Mouse (Mus musculus) adipocyte (in vitro differentiated cells): ENCODE data around the gene Pnck.

Source experiments
- DNase-seq: peaks from one replicate; pipeline ENCODE4 v3.0.0-alpha.2; 2016; ENCODE audit warnings: low spot score

Pnck gene

DNA sequence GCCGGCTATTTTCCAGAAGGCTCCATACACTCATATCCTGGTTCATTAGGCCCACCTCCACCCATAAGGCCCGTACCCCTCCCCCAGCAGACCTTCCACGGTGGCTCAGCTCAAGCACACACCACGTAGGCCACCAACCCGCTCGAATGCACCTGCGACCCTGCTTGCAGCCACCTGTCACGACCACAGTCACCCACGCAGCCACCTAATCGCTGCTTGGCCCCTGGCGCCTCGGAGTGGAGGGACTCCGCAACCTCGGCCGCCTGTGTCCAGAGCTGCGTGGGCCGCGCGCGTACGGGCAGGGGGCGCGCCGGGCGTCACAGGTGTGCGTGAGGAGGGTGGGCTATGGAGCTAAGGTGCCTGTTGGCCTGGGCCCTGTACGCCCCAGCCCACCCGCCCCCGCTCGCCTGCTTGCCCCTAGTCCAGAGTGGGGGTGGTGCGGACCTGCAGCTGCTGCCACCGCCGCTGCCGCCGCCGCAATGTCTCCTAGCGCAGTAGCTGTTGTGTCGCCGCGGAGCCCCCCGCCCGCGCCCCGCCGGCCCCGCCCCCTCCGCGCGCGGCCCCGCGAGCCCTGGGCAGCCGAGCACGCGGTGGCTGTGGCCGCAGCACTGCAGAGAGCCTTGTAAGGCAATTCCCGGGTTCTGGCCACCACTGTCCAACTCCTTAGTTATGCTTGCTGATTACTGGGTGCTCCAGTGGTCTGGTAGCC lies at the start of gene Pnck:
Pnck (minus strand) TSS at position 543 of the 709 bp plus-strand sequence.
- DNase-seq: no peak

DNA sequence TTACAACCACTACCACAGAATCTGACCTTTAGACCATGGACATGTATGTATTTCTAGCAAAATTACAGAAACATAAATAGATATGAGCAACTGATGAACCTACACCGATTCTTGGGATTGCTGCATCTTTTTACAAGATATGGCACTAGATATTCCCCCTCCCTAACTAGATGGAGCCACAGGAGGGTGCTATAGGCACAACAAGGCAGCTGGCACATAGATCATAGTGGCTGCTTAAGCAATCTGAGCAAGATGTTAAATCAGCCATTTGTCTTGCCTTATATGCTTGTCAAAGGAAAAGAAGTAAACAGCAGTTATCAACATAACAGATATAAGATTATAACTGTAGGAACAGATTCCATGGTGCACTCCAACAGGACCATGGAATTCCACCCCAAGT lies 40.6 kb upstream of the Pnck start:
- DNase-seq: peak; percentile 40

DNA sequence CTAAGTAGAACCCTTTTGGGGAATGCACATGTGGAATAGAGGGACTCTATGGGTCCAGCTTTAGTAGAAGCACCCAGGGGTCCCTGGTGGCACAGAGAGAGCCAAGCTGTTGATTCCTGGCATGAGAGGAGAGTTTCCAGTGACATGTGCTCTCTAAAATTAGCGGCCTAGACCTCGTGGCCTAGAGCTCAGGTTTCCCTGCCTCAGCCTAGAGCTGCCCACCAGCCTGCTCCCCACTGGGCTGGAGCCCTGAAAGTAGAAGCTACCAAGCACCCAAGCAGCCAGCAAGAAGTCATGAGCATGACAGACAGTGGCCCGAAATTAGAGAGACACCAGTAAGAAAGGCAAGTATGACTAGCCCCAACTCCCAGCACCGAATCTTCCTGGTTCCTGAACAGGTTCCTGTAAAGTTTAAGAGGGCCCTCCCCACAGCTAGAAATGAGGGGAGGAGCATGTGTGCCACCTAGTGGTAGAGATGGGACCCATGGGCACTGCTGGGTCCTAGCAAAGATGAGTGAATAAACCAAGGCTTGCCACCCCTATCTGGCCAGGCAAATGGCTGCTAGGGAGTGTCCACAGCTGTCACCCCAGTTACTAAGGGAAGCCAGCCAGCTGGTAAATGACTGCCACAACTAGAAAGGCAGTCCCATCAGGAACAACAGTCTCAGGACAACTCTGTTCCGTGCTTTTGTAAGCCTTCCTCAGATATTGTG lies 31.2 kb upstream of the Pnck start:
- peak; percentile 53 for DNase-seq

DNA sequence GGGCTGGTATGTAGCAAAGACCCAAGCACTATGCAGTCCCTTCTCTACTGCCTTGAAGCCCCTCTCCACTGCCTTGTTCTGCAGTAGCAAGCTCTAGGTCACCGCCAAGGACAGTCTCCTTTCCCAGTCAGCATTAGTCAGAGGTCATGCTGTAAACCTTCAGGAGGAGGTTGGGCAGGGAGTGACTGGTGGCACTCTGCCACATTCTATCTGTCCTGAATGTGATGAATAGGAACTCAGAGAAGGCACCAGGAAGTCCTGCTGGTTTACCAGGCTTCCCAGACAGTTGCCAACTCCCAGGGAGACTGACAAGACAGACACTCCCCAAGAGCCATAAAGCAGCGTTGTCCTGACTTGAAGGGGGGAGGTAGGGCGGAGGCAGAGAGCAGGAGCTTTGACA lies 25.7 kb upstream of the Pnck start:
- peak; percentile 40 for DNase-seq

DNA sequence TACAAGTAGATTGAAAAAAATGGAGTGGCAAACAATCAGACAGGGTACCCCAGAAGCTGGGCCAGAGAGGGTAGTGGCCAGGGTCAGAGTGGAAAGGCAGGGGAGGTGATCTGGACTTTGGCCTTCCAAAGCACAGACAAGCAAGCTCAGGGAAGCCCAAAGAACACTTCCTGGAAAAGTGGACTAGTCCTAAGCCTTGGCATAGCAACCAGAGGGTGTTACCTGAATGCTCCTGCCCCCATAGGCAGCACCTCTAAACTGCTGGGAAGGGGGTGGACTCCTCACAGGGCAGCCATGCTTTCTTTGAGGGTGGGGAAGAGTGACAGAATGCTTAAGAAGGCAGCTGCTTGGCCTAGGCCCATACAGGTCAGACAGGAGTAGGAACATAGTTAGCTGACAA lies 25.1 kb upstream of the Pnck start:
- DNase-seq: no peak

DNA sequence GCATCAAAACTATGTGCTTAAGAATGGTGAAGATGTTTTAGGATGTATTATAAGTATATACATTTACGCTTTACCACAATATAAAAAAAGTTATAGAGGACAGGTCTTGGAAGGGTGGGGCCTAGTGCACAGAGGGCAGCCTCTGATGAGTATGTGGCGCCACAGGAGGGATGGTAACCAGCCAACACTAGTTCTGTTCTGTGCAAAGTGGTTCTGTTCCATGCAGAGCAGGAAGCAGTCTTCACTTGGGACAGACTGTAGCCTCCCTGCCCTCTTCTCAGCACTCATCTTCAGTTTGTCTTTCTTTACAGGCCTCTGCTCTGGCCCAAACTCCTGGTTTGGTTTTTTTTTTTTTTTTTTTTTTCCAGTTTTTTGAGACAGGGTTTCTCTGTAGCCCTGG lies 24.2 kb upstream of the Pnck start:
- no peak for DNase-seq

DNA sequence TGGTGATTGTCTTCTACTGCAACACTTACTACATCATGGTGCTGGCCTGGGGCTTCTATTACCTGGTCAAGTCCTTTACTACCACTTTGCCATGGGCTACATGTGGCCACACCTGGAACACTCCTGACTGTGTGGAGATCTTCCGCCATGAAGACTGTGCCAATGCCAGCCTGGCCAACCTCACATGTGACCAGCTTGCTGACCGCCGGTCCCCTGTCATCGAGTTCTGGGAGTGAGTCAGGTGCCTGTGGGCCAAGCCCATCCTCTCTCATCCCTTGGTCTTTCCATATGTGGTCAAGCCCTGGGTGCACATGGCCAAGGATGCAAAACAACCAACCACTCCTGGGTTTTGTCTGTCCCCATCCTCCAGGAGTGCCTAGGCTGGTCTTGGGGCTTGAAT lies 16.8 kb upstream of the Pnck start:
- no peak for DNase-seq

DNA sequence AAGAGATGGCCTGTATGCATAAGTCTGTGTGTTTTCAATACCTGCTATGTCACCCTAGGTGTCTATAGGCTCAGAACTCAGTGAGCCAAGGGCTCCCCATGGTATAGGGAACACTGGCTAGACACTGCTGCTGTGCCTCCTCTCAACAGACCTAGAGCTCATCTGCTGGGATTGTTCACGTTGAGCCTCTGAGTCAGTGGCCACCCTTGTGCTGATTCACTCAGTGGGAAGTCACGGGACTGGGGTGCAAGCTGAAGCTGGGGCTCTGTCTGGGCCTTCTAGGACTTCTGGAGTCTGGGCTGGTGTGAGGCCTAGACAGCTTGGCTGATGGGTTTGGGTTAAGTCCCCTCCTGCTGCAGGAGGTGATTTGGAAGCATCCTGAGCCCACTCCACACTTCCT lies 15.3 kb upstream of the Pnck start:
- DNase-seq: no peak

DNA sequence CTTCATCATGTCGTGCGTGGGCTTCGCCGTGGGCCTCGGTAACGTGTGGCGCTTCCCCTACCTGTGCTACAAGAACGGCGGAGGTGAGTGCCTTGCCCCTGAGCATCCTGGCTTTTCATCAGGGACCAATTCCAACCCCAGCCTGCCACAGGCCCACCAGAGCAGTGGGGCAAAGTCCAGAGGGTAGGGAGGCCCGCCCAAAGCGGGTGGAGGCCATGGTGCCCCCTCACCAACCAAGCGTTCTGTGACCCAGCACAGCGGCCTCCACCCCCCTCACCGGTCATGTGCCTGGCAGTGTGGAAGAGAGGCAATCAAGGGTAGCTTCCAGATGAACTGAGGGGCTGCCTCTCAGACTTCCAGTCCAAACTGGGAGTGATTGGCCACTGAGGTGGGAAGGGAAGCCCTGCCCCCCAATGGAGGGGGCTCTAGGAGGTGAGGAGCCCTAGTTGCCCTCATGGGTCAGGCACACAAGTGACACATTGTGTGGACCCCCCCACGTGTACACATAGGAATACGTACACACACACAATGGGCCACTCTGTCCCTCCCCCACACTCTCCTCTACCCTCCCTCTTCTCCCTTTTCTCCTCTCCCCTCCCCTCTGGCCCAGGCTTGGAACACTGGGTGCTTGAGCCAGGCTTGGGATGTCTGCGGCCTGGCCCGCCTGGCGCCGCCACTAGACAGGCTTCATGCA lies 14.2 kb upstream of the Pnck start:
- DNase-seq: peak; percentile 49

DNA sequence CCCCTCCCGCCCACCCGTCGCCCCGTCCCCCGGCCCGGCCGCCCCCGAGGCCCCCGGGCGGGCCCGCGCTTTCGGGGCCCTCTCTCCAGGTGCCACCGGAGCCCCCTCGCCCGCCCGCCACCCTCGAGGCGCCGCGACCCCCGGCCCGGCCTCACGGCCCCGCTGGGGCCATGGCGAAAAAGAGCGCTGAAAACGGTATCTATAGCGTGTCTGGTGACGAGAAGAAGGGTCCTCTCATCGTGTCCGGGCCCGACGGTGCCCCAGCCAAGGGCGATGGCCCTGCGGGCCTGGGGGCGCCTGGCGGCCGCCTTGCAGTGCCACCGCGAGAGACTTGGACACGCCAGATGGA lies 13.7 kb upstream of the Pnck start:
- no peak for DNase-seq

DNA sequence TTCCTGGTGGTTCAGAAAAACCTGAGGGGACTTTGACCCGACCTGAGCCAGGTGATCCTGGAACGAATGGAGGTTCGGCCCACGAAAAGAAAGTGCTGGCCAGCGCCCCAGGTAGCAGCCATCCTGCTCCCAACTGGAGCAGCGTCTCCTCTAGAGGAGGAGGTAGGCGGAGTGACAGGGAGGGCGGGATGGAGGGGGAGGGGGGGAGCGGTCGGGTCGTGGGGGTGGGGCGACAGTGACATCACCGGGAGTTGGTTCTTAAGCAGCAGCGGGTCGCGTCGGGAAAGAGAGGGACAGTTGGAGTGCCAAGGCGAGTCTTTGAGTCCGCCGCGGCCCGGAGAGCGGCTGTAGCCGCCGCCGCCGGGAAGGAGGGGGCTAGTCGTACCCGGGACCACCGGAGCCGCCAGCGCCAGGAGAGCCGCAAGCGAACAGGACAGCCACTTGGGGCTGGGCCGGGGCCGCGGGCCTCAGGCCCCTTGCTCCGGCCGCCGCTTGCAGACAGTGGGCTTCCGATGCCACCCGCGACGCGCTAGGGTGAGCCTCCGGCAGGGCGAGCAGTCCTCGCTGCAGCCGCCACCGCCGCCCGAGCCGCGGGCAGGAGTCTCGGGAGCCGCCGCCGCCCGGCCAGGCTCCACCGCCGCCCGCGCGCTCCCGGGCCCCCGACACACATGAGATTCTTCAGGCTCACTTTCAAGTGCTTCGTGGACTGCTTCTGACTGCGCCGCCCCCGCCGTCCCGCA lies 13.1 kb upstream of the Pnck start, which contains the start of gene Slc6a8:
Slc6a8 (plus strand) TSS at position 272 of the 740 bp plus-strand sequence.
- DNase-seq: peak; percentile 70

DNA sequence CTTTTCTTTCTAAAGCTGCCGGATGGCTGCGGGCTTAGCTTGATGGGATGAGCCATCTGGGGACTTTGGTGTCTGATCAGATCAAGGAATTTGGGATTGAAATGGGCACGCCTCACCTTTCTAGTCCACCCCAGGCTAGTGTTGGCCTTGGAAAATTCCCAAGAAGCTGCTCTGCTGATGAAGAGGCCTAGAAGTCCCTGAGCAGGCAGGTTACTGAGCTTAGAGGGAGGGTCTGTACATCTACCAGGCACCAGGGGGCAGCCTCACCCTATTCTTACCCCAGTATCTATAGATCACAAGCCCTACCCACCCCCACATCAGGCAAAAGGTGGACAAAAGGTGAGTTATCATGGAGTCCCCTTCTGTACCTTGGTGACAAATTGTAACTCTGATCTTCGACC lies 12.1 kb upstream of the Pnck start:
- DNase-seq: peak; percentile 58

DNA sequence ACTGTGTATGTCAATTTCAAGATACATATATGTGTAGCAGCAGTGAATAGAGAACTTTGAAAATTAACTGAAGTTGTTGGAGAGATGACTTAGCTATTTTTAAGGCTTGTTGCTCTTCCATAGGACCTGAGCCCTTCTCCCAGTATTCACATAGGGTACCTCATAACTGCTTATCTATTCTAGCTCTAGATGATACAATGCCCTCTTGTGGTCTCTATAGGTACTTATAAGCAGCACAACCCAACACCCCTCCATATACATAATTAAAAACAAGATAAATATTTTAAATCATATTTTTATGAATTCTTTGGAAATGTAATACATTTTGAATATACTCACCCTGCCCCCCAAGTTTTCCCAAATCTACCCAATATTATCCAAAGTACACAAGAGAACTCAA lies 3.2 kb upstream of the Pnck start:
- DNase-seq: no peak

DNA sequence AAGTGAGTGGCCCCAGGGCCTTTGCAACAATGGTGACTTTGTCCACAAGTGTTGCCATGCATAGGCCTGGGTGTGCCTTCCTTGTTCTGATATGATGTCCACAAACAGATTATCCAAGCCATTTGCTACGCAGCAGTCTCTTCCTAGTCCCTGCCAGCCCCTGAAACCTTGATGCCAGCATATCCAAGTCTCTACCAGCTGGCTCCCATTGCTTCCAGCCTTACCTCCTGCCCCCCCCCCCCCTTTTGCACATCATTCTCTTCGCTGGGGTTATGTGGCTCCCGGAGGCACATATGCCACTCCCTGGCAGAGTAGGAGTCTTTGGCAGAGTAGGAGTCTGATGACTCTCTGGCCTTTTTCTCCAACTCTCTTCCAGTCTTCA lies 358 bp upstream of the Pnck start:
- DNase-seq: no peak

DNA sequence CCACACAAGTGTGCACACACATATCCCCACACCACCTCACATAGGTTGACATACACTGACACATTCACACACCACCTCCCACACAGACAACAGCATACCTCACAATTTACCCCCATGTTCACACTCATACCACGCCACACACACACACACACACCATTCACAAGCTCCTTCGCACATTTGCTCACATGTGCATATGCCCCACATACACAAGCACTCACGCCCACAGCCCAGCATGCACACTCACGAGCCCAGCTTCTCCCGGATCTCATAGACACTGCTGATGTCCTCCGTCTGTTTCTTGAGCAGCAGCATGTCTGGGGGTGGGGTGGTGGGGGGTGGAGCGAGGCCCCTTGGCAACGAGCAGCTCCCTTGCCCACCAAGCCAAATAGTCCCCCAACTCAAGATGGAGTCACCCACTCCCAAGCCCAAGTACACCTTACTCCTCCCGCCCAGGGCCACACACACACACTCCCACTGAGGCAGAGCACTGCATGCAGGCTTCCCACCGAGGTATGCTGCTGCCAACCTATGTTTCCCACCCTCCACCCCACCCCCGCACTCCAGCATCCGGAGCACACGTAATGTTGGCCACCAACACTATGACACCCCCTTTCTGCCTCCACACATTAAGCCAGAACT lies 862 bp downstream of the Pnck start:
- DNase-seq: no peak

DNA sequence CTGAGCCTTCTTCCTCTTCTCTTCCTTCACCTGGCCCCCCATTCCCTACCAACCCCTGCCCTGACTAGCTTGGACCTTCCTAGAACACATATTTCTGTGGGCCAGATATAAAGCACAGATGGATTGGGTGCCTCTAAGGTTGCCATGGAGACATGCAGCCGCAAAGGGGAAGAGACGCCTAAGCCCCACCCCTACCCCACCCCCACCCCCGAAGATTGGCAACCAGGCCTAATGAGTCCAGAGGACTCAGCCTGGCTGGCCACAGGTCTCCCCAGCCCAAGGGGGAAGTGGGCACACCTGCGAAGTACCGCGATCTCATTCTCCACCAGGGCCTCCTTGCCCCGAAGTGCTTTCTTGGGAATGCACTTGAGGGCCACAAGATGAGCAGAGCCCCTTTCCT lies 1.5 kb downstream of the Pnck start:
- DNase-seq: no peak

DNA sequence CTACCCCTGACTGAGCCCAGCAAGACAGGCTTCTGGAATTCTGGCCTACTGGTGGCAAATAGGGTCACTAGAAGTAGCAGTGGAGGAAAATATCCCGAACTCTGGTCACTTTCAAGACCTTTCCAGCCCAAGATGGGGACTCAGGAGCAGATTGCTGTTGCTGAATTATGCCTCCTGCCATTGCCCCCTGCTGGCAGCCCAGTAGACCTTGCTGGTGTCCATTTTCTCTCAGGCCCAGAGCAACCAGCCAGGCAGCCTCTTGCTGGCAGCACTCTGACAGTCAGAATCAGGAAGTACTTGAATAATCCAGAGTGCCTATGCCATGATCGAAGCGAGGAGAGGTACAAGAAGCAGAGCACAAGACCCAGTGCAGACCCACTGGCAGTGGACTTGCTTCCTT lies 4.4 kb downstream of the Pnck start:
- peak; percentile 74 for DNase-seq

DNA sequence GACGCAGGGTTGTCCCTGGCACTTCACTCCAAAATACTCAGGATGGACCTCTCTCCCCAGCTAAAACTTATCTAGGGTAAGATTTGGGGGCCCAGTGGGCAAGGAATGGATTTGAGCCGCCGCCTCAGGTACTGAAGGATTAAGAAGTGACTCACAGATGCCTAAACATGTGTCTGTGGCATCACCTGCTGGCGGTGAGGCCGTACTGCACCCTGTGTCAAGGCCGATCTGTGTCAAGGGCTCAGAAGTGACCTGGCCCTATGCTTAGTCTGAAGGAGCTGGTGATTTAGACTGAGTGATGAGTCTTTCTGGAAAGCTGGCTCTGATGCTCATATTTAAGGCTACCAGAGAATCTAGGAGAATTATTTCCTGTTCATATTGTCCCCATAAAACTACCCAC lies 5.7 kb downstream of the Pnck start:
- DNase-seq: peak; percentile 86

DNA sequence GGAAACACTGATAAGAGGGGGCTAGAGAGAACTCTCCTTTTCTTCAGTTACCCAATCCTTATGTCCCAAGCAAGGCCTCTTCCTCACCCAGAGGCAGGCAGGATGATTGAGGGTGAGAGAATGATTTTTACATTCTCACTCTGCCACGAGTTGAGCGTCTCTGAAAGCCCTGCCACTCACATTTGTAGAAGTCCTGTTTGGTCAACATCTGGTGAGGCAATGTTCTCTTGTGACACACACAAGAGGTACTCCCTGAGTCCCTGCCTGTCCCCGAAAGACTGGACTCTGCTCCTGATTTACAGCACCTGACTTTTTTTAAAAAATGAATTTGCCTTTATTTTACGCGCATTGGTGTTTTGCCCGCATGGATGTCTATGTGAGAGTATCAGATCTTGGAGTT lies 6.5 kb downstream of the Pnck start:
- no peak for DNase-seq

DNA sequence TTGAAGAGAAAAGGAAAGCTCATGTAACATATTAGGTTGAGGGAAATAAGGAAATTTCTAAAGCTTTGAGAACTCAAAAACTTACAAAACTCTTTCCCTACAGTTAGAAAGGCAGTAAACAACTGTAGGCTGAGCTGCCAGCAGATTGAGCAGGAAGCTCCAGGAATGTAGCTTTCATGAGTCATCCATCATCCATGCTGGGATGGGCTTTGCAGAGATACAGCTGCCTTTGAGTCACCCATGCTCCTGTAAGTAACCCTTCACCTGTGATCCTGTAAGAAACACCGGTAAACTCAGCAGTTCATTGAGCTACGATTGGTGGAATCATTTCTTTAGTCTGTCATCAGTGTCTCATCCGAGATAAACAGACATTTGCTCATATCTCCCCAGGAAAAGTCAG lies 9.0 kb downstream of the Pnck start:
- peak; percentile 39 for DNase-seq

DNA sequence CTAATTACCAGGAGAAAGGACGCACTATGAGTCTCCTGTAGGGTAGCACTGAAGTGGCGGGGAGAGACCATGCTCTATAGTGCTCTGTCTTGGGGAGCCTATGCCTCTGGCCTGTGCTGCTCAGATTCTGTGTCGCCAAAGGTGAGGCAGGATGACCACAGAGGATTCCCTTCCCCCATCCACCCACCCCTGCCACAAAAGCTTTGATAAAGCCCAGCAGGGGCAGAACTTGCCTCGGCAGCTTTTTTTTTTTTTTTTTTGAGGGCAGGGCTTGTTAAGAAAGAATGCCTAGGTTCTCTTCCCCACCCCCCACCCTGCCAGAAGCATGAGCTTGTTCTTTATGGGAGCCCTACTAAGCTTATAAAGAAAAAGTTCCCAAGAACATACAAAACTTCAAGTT lies 14.8 kb downstream of the Pnck start:
- no peak for DNase-seq

DNA sequence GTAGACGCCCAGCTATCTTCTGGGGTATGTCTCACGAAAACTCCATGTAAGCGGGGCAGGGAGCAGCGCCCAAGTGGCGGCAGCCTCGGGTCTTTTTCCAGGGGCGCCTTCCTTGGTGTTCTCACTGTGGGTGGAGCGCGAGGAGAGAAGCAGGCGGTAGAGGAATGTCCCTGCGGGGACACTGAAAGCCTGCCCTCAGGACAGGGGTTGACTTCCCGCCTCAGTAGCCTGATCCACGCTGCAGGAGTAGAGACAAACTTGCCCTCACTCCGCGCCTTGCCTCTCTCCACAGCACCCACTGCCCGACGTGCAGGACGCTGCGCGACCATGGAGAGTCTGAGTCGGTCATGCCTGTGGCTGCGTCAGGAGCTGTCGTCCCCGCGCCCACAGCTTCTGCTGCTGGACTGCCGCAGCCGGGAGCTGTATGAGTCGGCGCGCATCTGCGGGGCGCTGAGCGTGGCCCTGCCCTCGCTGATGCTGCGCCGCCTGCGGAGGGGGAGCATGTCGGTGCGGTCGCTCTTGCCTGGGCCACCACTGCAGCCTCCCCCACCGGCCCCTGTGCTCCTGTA lies 19.9 kb downstream of the Pnck start:
- no peak for DNase-seq
